Mouse (Mus musculus) cerebellum, adult 2 months (tissue): ENCODE results near the gene Tmcc1. TPM values are rescaled to one million over a fixed set of nuclear protein-coding genes. Genes with fewer than 3 reads are reported as not detected.
A peak's percentile ranks its signal among the peaks of the same experiment; 100 is the strongest.

Source experiments
- DNase-seq, 2 experiments: peaks; one replicate each; pipeline ENCODE4 v3.0.0; 2021
- H3K27ac ChIP-seq: fragments of 200-500 bp; 2 replicates; pipeline ENCODE4 v1.5.1; 2012; ENCODE audit warnings: low read length, control low read depth, inconsistent platforms; ENCODE audit not compliant: insufficient read depth
- H3K27me3 ChIP-seq: fragments of 200-500 bp; 2 replicates; pipeline ENCODE4 v1.6.1; 2012; ENCODE audit warnings: inconsistent platforms, mild to moderate bottlenecking, low read length, moderate library complexity; ENCODE audit not compliant: control insufficient read depth, insufficient read depth
- H3K4me1 ChIP-seq: fragments of 200-500 bp; 2 replicates; pipeline ENCODE4 v1.6.1; 2011; ENCODE audit warnings: low read length; ENCODE audit not compliant: control insufficient read depth, insufficient read depth
- H3K4me3 ChIP-seq: fragments of 200-500 bp; replicated peaks from 2 replicates; pipeline ENCODE3; 2011; ENCODE audit warnings: mild to moderate bottlenecking, low read depth, low read length, control low read depth; ENCODE audit not compliant: insufficient read depth
- CTCF ChIP-seq: fragments of 200-500 bp; IDR thresholded peaks from 2 replicates; pipeline ENCODE4 v1.5.1; 2011; ENCODE audit warnings: low read depth, mild to moderate bottlenecking, control low read depth, low read length, moderate library complexity, borderline replicate concordance; ENCODE audit not compliant: insufficient read depth
- POLR2A ChIP-seq: fragments of 200-500 bp; IDR thresholded peaks from 2 replicates; pipeline ENCODE4 v1.6.1; 2011; ENCODE audit warnings: low read length, control low read depth, borderline replicate concordance; ENCODE audit not compliant: insufficient read depth
- WGBS: fragments of 180-500 bp; shearing (Covaris S2); methylation state at CpG from one replicate; pipeline ENCODE4 v1.1.7; 2018; 5-methylcytosine and 5-hydroxymethylcytosine counted together
- polyA plus RNA-seq: library from polyadenylated mRNA; depleted of rRNA; stranded (reverse); fragments of >200 nt; gene quantifications from 2 replicates; pipeline ENCODE4 v1.2.3, GENCODE M21; 2012

Tmcc1 gene
- polyA plus RNA-seq, 1 experiment = 55.8 TPM

- H3K27ac ChIP-seq = no peak overlapping the region
- no peaks in the 10 kb centered on the region for H3K27me3 ChIP-seq
- H3K4me1 ChIP-seq = no peaks in the 10 kb centered on the region; the same call in 1 of the 2 replicates
- 69% methylated on average over 2 of the region's 2 CpGs for WGBS
- no peak for TF ChIP-seq CTCF
- TF ChIP-seq POLR2A = no peak
- H3K4me3 ChIP-seq = no peak overlapping the region
- no peak for DNase-seq
Observed at GRCm38 (mm10) chr6:116139143-116139856, 54.0 kb downstream of the Tmcc1 start.

GRCm38 (mm10) chr6:116135971-116136632, 57.2 kb downstream of the Tmcc1 start:
- Histone ChIP-seq H3K27ac (no peak overlapping the region), H3K4me1 (no peaks in the 10 kb centered on the region; the same call in 1 of the 2 replicates), H3K4me3 (no peak overlapping the region), H3K27me3 (no peaks in the 10 kb centered on the region)
- TF ChIP-seq POLR2A (no peak), CTCF (peak; percentile 55; the same call in 1 of the 2 replicates)
- peak; percentile 48 to 53 for DNase-seq
- 39% methylated on average over 7 of the region's 7 CpGs for WGBS

- no peak for TF ChIP-seq POLR2A
- no peak for TF ChIP-seq CTCF
- 65% methylated on average over 8 of the region's 8 CpGs for WGBS
- H3K27me3 ChIP-seq = no peaks in the 10 kb centered on the region
- no peak overlapping the region for H3K27ac ChIP-seq
- DNase-seq = no peak
- no peaks in the 10 kb centered on the region for H3K4me1 ChIP-seq
- H3K4me3 ChIP-seq = no peak overlapping the region
Observed at GRCm38 (mm10) chr6:116133756-116134155, 59.5 kb downstream of the Tmcc1 start.

- no peaks in the 10 kb centered on the region for H3K4me1 ChIP-seq
- DNase-seq = no peak
- H3K4me3 ChIP-seq = no peak overlapping the region
- H3K27ac ChIP-seq = no peak overlapping the region
- 95% methylated on average over 1 of the region's 1 CpGs for WGBS
- TF ChIP-seq POLR2A = no peak
- no peak for TF ChIP-seq CTCF
- H3K27me3 ChIP-seq = no peaks in the 10 kb centered on the region
Observed at GRCm38 (mm10) chr6:116131771-116132170, 61.5 kb downstream of the Tmcc1 start.

- peak; percentile 36 to 56 for DNase-seq
- TF ChIP-seq POLR2A (no peak), CTCF (no peak)
- Histone ChIP-seq H3K4me1 (no peaks in the 10 kb centered on the region), H3K27me3 (no peaks in the 10 kb centered on the region), H3K4me3 (no peak overlapping the region), H3K27ac (no peak overlapping the region)
- 10% methylated on average over 1 of the region's 1 CpGs for WGBS
Observed at GRCm38 (mm10) chr6:116128710-116129109, 64.6 kb downstream of the Tmcc1 start.

- TF ChIP-seq POLR2A = no peak
- TF ChIP-seq CTCF = no peak
Observed at GRCm38 (mm10) chr6:116127918-116128443, 65.3 kb downstream of the Tmcc1 start.

GRCm38 (mm10) chr6:116126577-116126976, 66.7 kb downstream of the Tmcc1 start:
- Histone ChIP-seq H3K4me3 (no peak overlapping the region), H3K27me3 (no peaks in the 10 kb centered on the region), H3K4me1 (peaks cover 4% of the 10 kb centered on the region), H3K27ac (no peak overlapping the region)
- DNase-seq = no peak
- TF ChIP-seq CTCF (no peak), POLR2A (no peak)

More at GRCm38 (mm10) chr6:116127918-116128443, 65.3 kb downstream of the Tmcc1 start:
- Histone ChIP-seq H3K27me3 (no peaks in the 10 kb centered on the region), H3K27ac (no peak overlapping the region), H3K4me3 (no peak overlapping the region), H3K4me1 (no peaks in the 10 kb centered on the region)
- no peak for DNase-seq

GRCm38 (mm10) chr6:116122881-116123280, 70.4 kb downstream of the Tmcc1 start:
- 94% methylated on average over 1 of the region's 1 CpGs for WGBS
- H3K4me1 ChIP-seq = peaks cover 4% of the 10 kb centered on the region

More at GRCm38 (mm10) chr6:116122881-116123280, 70.4 kb downstream of the Tmcc1 start:
- TF ChIP-seq POLR2A = no peak
- no peak for TF ChIP-seq CTCF
- DNase-seq = no peak
- no peak overlapping the region for H3K4me3 ChIP-seq
- H3K27me3 ChIP-seq = no peaks in the 10 kb centered on the region
- no peak overlapping the region; the same call in 1 of the 2 replicates for H3K27ac ChIP-seq
